Mouse (Mus musculus): ENCODE results near the gene Galnt15. TPM values are rescaled to one million over a fixed set of nuclear protein-coding genes. Genes with fewer than 3 reads are reported as not detected.

Gene Galnt15
- total RNA-seq (2021), result 1 to 10 TPM; 3.0 TPM

DNA sequence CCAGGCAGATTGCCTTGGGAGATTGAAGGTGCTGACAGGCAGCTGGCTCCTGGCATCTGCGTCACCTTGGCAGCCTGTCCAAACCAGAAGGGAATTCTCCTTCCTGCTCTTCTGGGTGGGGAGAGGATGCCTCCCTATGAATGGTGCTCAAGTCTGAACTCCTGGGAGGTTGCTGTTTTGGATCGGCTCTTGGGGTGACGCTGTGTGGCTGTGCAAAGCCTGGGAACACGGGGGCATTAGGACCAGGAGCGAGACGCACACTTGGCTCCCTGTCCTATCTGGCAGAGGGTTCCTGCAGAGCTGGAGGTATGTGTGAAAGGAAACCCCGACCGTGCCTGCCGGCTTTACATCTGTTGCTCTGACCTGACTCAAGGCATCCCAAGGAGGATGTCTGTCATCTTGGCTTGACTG, at the start of gene Galnt15:
Gene Galnt15 (plus strand): TSS at position 309 of the 411 bp plus-strand sequence.
- peak; percentile 75 for DNase-seq

DNA sequence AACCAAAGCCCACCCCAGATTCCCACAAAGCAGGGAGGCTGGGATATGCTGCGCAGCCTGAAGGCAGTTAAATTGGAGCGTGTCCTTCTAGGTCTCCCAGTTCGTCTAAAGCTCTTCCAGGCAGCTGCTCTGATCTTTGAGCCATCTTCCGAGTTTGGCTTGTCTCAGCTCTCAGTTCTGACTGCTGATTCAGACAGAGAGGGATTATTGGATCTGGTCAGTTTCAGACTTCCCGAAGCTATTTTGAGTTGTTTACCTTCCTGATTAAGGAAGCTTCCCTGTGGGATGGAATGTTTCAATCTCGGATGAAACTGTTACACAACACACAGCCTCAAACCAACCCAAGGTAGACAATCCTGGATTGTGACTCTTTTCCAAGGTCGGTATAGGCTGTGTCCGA, 34.8 kb upstream of the Galnt15 start:
- no peak for DNase-seq

DNA sequence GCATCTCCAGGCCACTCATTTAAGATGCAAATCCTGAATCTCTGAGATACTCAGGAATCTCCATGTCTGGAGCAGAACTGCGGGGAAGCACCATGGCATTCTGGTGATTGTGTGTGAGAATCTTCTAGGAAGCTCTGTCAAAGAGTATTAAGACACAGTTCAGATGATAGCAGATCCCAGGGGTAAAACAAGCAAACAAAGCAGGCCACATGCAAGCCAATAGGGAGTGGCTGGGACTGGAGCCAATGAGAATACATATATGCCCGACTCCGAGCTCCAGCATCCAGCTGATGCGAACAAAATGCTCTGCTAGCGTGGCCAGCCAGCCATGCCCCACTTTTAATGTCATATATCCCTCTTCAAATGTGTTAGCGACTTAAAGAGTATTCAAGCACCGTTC, 27.8 kb upstream of the Galnt15 start:
- DNase-seq, result no peak

DNA sequence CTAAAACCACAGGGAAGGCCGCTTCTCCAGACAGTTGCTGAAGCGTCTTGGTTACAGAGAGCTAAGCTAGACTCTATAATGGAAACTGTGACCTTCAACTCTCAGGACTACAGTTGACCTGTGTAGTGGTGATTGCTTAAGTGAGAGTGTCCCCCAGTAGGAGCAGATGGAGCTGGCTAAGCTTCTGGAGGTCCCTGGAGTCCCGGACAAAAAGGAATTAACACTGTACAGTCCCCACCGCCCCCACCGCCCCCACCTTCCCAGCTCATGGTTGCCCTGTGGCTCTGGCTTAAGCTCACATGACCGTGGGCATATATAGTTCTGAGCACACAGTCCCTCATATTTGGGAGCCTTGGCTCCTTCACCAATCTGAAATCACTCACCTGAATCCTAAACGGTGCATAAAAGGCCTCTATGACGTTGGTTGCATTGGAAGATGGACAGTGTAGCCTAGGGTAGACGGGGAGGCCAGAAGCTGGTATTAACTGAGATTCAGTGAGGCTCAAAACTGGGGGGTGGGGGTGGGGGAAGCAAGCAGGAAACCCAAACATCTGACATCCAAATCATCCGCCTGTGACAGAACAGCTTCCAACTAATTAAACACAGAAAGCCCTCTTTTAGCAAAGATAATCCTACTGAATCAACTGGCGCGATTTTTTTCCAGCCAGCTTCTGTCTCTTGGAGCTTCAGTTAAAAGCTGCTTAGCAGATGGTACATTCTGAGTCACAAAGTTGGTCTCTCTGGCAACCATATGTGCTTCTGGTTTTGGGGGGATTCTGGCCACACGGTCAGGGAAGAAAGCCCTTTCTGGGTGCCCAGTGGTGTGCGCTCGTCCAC, 26.1 kb upstream of the Galnt15 start:
- no peak for DNase-seq

DNA sequence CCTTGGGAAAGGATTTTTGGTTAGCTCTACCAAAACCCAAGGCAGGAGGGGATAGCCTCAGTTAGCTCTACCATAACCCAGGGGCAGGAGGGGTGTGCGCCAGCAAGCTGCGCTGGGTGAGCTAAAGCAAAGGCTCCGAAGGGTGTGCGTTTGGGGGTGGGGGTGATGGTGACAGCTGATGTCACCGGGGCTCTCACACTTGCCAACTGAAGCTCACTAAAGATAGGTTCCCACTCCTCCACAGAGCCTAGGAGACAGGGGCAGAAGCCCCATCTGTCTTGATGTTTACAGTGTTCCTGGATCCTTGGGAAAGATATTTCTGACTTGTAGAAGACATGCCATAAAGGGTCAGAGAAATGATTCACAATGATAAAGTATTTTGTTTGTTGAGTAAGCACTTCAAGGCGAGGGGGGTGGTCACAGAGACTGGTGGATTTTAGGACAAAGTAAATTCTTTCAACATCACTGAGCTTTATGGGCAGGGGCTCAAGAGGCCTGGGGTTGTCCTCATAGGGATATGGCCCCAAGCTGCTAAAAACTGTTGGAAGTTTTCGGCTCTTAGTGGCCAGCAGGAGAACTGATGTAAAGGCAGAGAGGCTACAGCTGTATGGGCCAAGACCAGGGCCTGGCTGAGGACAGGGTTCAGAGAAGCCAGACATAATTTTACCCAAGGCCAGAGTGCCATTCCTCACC, 24.7 kb upstream of the Galnt15 start:
- no peak for DNase-seq

DNA sequence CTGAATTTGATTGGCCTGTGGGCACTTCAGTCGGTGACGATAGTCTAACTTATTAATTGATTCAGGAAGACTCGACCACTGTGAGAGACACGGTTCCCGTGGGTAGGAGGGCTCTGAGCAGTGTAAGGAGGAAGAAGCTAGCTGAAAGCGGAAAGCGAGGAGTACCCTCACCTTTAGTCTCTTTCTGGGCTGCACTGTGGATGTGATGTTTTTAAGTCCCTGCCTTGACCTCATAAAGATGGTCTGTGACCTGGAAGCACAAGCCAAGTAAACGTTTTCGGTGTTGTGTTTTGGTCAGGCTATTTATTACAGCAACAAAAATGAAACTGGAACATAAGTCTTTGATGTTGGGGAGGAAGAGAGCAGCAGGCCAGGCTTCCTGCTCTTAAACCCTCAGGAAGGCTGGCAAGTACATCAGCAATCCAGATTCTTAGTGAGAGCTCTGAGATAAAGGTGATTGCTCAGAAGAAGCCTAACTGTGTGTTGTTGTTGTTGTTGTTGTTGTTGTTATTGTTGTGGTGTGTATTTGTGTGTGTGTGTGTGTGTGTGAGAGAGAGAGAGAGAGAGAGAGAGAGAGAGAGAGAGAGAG, 23.0 kb upstream of the Galnt15 start:
- no peak for DNase-seq

DNA sequence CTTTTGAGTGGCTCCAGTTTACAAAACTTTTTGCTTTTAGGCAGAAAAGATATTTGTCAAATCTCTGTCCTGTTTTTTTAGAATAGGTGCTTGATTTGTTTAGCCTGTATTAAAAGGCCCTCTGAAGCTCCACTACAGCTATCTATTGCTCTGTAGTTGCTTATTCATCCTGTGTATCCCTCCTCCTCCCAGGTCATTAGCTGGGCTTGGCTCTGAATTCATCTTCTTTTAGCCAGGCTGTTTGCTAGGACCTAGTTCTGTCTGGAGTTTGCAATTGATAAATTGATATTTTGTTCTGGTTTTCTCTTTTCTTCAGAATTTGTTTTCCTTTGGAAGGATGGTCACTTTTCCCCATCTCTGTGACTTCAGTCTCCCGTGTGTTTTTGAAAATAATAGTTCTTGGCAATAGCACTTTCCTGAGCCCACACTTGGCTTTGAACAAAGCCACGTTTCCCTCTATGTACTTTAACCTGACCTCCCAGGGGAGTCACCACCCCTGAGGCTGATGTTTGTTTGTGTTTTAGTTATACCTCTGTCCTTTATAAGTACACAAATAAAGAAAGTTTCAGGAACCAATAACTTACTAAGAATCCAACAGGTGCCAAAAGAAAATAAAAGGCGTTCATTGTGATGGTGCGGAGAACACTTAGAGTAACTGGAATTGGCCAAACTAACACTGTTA, 21.0 kb upstream of the Galnt15 start:
- DNase-seq, result no peak

DNA sequence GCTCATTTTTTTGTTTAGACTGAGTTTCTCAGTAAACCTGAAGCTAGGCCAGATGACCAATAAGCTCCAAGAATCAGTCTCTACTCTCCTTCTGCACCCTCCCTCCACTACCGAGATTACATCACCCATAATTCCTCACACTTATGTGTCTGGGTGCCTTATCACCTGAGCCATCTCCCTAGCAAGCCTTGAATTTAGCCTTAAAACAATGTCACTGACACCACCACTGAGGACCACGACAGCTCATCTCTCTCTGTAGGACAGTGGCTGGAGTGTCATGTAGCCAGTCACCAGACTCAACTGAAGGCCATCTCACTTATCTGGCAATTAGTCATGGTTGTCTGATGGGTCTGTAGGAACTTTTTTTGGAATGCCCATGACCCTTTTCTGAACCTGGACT, 19.1 kb upstream of the Galnt15 start:
- DNase-seq, result no peak

DNA sequence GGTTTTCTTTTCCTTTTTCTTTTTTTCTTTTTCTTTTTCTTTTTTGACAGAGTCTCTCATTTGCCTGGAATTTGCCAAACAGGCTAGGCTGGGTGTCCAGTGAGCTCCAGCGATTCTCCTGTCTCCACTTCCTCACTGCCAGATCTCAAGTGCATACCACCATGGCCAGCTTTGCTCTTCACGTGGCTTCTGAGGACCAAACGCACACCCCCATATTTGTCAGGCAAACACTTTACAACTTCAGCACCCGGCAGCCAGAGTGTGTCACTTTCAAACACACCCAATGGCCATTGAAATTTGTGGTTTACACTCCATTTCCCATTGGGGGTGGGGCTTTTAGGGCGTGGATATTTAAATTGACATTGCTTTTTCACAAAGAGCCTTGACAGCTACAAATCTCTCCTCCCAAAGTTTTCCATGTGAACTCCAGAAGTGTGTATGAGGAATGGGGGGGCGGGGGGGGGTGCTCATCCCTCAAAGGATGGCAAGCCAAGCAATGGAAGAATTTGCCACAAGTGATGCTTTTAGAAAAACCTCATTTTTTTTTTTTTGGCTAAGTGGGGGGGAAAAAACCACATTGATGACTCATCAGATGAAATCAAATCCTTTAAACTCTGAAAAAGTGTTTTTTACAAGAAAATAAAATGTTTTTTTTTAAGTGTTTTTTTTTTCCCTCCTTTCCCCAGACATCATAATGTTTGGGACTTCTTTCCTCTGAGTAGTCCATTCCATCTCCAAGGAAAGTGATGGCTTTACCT, 17.1 kb upstream of the Galnt15 start:
- DNase-seq, result no peak

DNA sequence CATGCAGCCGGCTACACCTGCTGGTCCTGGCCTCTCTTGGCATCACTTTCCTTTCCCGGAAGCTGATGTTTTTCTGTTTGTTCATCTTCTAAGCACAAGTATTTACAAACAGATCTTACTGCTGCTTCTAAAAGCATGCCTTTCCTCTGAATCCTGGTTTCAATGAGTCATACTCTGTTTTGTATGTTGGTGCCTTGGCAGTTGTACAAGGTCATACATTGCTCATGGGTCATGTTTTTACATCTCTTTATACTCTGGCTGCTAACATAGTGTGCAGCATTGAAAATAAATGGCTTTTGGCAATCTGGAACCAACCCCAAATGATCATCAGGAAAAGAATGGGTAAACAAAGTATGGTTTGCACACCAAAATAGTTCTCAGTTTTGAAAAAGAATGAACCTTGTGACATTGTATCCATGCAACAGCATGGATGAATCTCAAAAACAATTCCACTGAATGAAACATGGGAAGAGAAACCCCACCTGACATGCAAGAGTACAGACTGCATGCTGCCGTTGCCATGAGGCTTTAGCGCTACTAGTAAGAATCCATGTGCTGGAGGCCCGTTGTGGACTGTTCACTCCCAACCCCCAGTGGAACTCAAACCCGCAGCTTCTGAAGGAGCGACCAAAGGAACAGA, 13.5 kb upstream of the Galnt15 start:
- no peak for DNase-seq

DNA sequence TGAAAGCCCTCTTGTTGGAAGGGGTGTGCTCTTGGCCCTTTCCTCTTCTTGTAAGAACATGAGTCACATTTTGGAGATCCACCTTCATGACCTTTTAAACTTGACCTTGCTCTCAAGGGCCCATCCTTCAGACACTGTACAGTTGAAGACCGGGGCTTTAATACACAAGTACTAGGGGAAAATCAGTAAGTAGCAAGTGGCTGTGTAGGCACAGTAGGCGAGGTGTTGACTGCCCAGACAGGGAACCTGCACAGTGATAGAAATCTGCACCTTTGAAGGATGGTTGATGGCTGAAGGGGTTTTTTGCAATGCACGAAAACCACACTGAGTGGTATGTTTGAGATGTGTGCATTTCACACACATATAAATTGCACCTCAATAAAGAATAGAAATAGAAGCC, 12.3 kb upstream of the Galnt15 start:
- DNase-seq, result no peak

DNA sequence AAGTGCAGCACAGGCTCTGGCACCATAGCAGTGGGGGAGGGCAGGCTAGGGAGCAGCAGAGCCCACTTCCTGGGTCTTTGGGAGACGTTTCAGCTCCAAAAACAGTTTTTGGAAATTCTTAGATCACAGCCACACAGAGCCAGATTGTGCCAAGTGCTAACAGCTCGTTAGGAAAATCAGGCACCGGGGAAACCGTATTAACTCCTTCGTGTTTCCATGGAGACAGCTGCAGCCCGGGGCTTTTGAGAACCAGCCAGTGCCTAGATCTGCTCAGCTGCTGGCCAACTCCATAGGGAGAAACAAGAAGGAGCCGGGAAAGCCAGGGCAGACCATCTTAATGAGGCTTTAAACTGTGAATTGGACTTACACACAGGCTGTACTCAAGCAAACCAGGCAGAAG, 11.9 kb upstream of the Galnt15 start:
- peak; percentile 40 for DNase-seq

DNA sequence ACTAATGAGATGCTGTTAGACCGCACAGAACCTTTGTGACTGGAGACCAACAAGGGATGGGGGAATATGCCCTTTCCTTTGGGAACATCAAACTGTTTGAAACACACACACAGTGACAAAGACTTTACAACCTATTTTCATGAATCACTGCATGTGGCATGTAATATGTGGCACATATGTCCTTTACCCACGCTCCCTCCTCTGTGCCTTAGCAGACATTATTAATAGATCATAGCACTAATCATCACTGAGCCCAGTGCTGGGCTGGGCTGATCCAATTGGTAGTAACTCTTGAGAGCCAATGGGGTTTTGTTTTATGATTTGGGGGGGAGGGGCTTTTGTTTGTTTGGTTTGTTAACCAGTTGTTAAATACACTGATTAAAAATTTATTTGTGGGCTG, 11.3 kb upstream of the Galnt15 start:
- no peak for DNase-seq

DNA sequence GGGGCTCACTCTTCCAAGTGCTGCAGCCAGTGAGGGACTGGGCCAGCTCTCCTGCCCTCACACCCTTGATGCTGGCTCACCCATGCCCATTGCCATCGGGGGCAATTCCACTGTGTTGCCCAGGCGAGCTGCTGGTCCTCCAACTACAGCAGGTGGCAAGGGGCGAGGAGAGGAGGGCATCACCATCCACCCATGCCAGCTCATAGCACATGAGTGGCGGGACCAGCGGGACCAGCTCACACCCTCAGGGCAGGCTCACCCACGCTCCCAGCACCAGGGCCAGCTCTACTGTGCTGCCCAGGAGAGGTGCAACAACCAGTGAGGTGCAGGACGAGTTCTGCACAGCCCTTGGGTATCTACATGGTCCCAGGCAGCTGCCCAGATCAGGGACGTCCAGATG, 9.7 kb upstream of the Galnt15 start:
- no peak for DNase-seq

DNA sequence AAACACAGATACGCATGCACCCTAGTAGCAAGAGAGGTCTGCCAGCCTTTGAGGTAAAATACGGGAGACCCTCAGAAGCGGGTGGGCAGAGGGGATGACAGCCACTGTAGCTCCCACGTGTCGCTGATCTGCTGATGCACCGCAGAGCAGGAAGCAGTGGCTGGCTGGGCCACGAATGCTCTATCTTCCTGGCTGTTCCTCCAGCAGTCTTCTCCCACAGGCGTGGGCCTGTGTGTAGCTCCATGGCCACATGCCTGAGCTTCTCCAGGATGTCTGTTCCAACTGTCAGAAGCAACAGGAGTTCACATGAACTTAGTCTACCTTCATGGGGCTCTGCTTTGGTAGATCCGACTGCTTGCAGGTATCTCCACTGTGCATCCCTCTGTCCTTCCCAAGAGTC, 6.8 kb upstream of the Galnt15 start:
- no peak for DNase-seq

DNA sequence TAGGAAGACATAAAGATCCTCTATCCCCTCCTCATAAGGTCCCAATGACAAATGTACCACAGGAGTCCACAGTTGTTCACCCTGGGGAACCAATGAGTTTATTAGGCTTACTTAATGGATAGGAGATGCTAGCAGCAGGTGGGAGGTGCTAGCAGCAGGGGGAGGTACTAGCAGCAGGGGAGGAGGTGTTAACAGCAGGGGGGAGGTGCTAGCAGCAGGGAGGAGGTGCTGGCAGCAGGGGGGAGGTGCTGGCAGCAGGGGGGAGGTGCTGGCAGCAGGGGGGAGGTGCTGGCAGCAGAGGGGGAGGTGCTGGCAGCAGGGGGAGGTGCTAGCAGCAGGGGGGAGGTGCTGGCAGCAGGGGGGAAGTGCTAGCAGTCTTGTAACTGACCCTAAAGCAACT, 6.3 kb upstream of the Galnt15 start:
- DNase-seq, result no peak

DNA sequence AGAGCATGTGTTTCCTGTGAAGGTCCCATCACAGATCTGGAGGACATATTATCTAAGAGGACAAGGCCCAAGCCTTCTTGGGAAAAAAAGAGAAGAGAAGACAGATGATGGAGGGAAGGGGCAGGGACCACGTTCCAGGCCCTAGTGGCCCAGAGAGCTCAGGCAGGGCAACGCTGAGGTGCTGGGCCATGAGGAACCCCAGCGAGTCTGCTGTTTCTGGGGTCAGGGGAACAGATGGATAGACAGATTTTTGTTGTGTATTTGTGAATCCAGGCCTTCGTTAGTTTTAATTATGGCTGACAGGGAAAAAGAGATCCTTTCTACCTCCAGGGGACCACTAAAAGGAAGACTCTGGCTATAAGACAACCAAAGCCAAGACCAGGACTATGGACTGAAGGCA, 4.9 kb upstream of the Galnt15 start:
- no peak for DNase-seq

DNA sequence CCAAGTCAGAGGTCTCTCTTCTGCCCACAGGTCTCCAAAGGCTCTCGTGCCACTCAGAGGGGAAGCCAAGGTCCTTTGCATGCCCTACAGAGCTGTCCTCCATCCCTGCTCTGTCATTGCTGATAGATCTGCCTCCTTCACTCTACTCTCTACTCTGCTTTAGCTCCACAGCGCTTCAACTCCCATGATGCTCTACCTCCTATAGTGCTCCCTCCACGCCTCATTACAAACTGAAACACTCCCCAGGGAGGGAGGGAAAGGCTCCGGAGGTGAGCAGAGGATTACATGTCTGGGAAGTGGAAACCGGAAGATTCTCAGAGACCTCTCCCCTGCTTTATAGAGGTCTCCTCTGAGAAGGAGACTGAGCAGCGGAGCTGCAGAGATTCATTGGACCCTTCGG, 1.6 kb upstream of the Galnt15 start:
- DNase-seq, result no peak

DNA sequence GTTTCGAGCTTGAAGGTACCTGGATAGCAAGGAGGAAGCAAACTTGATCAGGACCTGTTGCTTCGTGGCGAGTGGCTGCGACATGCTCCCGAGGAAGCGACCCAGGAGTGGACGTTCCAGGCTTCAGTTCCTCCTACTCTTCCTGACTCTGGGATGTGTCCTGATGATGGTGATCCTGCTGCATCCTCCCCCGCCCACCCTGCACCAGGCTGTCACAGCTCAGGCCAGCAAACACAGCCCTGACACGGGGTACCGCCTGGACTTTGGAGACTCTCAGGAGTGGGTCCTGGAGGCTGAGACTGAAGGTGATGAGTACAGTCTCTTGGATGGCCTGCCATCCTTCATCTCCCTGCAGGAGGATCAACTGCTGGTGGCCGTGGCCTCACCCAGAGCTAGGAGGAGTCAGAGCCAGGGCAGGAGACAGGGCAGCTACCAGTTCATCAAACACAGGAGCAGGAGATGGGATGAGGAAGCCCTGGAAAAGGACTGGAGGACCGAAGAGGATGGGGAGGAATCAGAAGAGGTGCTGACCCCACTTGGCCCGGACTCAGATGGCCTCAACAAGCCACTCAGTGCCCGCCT, 713 bp downstream of the Galnt15 start:
- DNase-seq, result no peak

DNA sequence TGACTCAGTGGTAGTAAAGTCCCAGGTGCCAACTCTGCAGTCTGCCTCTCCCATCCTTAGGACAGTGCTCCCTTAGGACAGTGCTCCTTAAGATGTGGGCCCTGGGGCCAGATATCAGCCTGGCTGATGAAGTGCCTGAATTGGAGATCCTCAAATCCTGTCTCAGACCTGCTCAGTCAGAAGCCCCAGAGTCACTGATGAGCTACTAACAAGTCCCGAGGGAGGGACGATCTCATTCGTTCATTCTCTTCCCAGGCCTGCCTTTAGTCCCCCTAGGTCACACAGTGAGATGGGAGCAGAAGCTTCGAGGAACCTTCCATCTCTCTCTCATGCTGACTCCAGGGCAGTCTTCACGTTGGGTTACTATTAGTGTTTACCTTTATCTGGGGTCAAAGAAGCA, 1.3 kb downstream of the Galnt15 start:
- DNase-seq, result no peak

DNA sequence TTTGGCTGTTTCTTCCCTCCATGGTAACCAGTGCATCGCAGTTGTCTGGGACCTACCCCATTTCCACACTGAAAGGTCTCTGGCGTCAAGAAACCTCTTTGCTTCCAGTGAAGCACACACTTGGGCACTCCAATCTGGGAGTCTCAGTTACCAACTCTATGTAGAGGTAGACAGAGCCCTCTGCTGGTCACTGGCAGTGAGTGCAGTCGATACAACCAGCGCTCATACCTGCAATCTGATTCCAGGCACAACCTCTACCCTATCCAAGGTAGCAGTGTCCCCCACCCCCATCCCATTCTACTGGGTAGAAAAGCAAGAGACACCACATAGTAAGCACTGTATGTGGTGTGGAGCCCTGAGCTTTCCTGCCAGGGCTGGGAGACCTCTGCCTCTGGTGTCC, 3.7 kb downstream of the Galnt15 start:
- peak; percentile 75 for DNase-seq

DNA sequence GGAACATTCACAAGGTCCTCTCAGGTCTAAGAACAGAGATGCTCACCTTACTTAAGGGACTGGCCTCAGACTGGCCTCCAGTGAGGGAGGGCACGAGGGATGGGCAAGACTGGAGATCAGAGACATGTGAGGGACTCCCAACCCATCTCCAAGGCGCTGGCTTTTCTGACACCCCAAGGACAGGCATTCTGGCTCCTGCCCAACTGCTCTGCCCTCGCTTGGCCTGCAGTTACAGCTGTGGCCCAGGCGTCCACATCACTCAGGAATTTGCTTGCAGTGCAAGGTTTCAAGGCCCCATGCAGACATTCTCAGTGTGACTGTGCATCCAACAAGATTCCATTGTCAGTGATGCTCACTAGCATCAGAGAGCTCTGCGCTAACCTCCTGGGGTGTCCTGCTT, 7.7 kb downstream of the Galnt15 start:
- DNase-seq, result no peak
